Mouse (Mus musculus) stomach, postnatal 0 days (tissue): ENCODE measurements around the gene Cby1. TPM values are rescaled to one million over a fixed set of nuclear protein-coding genes. Genes with fewer than 3 reads are reported as not detected.

Experiments
- ATAC-seq: fragments of 200-750 bp; cut with Nextera tagmentation; 2 replicates; pipeline ENCODE4 v1.8.0; 2017; ENCODE audit not compliant: low FRiP score, low TSS enrichment
- DNase-seq: peaks from one replicate; pipeline ENCODE4 v3.0.0-alpha.2; 2016; ENCODE audit warnings: low spot score
- H3K27ac ChIP-seq: fragments of 300-500 bp; sonication (generic); replicated peaks from 2 replicates; pipeline ENCODE4 v1.5.1; 2014; ENCODE audit warnings: mild to moderate bottlenecking, control low read depth
- H3K27me3 ChIP-seq: fragments of 300-500 bp; sonication (generic); 2 replicates; pipeline ENCODE4 v1.6.1; 2014; ENCODE audit warnings: low read length; ENCODE audit not compliant: control insufficient read depth, insufficient read depth
- H3K36me3 ChIP-seq: fragments of 300-500 bp; sonication (generic); 2 replicates; pipeline ENCODE4 v1.6.1; 2014; ENCODE audit warnings: low read length, mixed read lengths; ENCODE audit not compliant: control insufficient read depth, insufficient read depth
- H3K4me1 ChIP-seq: fragments of 300-500 bp; sonication (generic); replicated peaks from 2 replicates; pipeline ENCODE4 v1.6.1; 2014; ENCODE audit warnings: antibody characterized with exemption; ENCODE audit not compliant: control insufficient read depth, insufficient read depth
- H3K4me2 ChIP-seq: fragments of 300-500 bp; sonication (generic); replicated peaks from 2 replicates; pipeline ENCODE4 v1.6.1; 2014; ENCODE audit warnings: low read depth, mild to moderate bottlenecking, control low read depth, moderate library complexity
- H3K4me3 ChIP-seq: fragments of 300-500 bp; sonication (generic); 2 replicates; pipeline ENCODE4 v1.5.1; 2014; ENCODE audit warnings: low read depth, low read length, control low read depth
- H3K9ac ChIP-seq: fragments of 300-500 bp; sonication (generic); 2 replicates; pipeline ENCODE4 v1.6.1; 2014; ENCODE audit warnings: mild to moderate bottlenecking, low read length, control low read depth, mixed read lengths
- H3K9me3 ChIP-seq: fragments of 300-500 bp; sonication (generic); 2 replicates; pipeline ENCODE4 v1.6.1; 2016; ENCODE audit warnings: low read length; ENCODE audit not compliant: control insufficient read depth
- CTCF ChIP-seq: IDR thresholded peaks from 2 replicates; pipeline ENCODE4 v1.5.1; 2016; ENCODE audit warnings: antibody characterized with exemption, low read depth, mild to moderate bottlenecking, moderate library complexity
- EP300 ChIP-seq: optimal IDR thresholded peaks from 2 replicates; pipeline ENCODE3; 2016; ENCODE audit warnings: antibody characterized with exemption
- WGBS: fragments of 180-500 bp; shearing (Covaris S2); extraction: QIAGEN DNeasy Blood & Tissue Kit; methylation state at CpG from one replicate; pipeline ENCODE4 v1.1.7; 2014; 5-methylcytosine and 5-hydroxymethylcytosine counted together
- polyA plus RNA-seq: library from polyadenylated mRNA; unstranded; fragments of >200 nt; fragmentation: Nextera tagmentation; extraction: Ambion mirVana; gene quantifications from 2 replicates; pipeline ENCODE4 v1.2.1, GENCODE M21; 2015

The Cby1 gene
- 30.2 and 31.2 TPM in 2 replicates for polyA plus RNA-seq

GRCm38 (mm10) chr15:79658531-79659375, at the start of gene Cby1, which contains the start of gene Fam227a:
Cby1 (plus strand) TSS chr15:79659199.
Fam227a (minus strand) TSS chr15:79658956.
- WGBS: under 1% methylated on average over 55 of the region's 55 CpGs
- peak; percentile 89 for ATAC-seq
- Histone ChIP-seq H3K36me3 (no peaks in the 10 kb centered on the region), H3K9me3 (no peaks in the 10 kb centered on the region), H3K27me3 (no peaks in the 10 kb centered on the region), H3K27ac (peak within 1 kb of the TSS; percentile 96), H3K4me2 (peak within 1 kb of the TSS; percentile 87), H3K4me3 (peak within 1 kb of the TSS; percentile 69), H3K9ac (peak within 1 kb of the TSS; percentile 78), H3K4me1 (0 out of 2 replicates have a peak, but pooled peaks cover 2% of the 10 kb centered on the region)
- DNase-seq: peak; percentile 96
- TF ChIP-seq CTCF (no peak), EP300 (no peak)

DNA sequence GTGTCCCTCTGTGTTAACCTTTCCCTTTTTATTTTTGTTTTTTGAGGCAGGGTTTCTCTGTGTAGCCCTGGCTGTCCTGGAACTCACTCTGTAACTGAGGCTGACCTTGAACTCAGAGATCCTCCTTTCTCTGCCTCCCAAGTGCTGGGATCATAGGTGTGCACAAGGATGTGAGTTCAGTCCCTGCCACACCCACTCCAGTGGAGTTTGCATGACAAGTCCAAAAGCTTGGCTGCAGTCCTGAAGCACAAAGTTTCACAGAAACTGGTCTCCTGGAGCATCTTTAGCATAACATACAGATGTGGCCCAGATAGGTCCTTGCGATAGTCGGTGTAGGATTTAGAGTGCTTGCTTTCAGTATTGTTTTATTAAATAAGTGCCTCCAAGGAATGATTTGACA, 49.8 kb upstream of the Cby1 start:
- 96% methylated on average over 2 of the region's 2 CpGs for WGBS
- TF ChIP-seq EP300 (no peak), CTCF (no peak)
- no peak for ATAC-seq

GRCm38 (mm10) chr15:79615501-79615900, 43.5 kb upstream of the Cby1 start:
- ATAC-seq: no peak

More for the DNA sequence above, 49.8 kb upstream of the Cby1 start:
- Histone ChIP-seq H3K9ac (no peak overlapping the region), H3K4me1 (no peaks in the 10 kb centered on the region), H3K27me3 (no peaks in the 10 kb centered on the region), H3K36me3 (no peaks in the 10 kb centered on the region), H3K9me3 (no peaks in the 10 kb centered on the region), H3K4me3 (no peak overlapping the region), H3K4me2 (no peak overlapping the region), H3K27ac (no peak overlapping the region)
- no peak for DNase-seq

DNA sequence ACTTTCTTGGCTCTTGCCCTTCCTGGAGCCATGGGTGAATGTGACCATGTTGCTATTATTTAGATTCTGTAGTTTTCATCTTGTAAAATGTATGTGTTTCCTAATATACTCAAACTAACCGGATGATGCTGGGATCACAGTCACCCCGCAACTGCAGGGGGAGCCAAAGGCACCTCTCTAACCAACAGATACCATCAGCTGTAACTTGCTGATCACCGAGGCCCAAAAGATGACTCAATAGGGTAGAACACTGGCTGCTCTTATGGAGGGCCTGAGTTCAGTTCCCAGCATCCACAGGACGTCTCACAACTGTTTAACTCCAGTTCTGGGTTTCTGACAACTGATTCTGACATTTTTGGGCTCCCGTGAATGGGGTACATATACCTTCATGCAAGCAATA, 42.3 kb upstream of the Cby1 start:
- DNase-seq (no peak), ATAC-seq (no peak)
- no peaks in the 10 kb centered on the region for H3K27me3 ChIP-seq
- no peak overlapping the region for H3K9ac ChIP-seq
- no peak overlapping the region for H3K4me3 ChIP-seq
- H3K27ac ChIP-seq: no peak overlapping the region
- H3K4me1 ChIP-seq: no peaks in the 10 kb centered on the region
- 77% methylated on average over 5 of the region's 5 CpGs for WGBS
- TF ChIP-seq CTCF (peak; percentile 38), EP300 (no peak)
- H3K4me2 ChIP-seq: no peak overlapping the region
- H3K9me3 ChIP-seq: no peaks in the 10 kb centered on the region
- H3K36me3 ChIP-seq: no peaks in the 10 kb centered on the region

More at GRCm38 (mm10) chr15:79615501-79615900, 43.5 kb upstream of the Cby1 start:
- H3K27ac ChIP-seq: no peak overlapping the region
- H3K4me1 ChIP-seq: no peaks in the 10 kb centered on the region
- TF ChIP-seq EP300: no peak
- TF ChIP-seq CTCF: no peak
- WGBS: 66% methylated on average over 7 of the region's 7 CpGs
- no peak for DNase-seq
- no peaks in the 10 kb centered on the region for H3K9me3 ChIP-seq
- H3K27me3 ChIP-seq: no peaks in the 10 kb centered on the region
- no peak overlapping the region for H3K4me2 ChIP-seq
- no peak overlapping the region for H3K4me3 ChIP-seq
- no peak overlapping the region for H3K9ac ChIP-seq
- H3K36me3 ChIP-seq: no peaks in the 10 kb centered on the region

GRCm38 (mm10) chr15:79617135-79617534, 41.9 kb upstream of the Cby1 start:
- Histone ChIP-seq H3K4me1 (no peaks in the 10 kb centered on the region), H3K27me3 (no peaks in the 10 kb centered on the region), H3K9me3 (no peaks in the 10 kb centered on the region), H3K9ac (no peak overlapping the region), H3K36me3 (no peaks in the 10 kb centered on the region), H3K27ac (no peak overlapping the region), H3K4me3 (no peak overlapping the region), H3K4me2 (no peak overlapping the region)
- ATAC-seq: no peak
- TF ChIP-seq CTCF (no peak), EP300 (no peak)
- DNase-seq: no peak
- WGBS: 76% methylated on average over 11 of the region's 11 CpGs

GRCm38 (mm10) chr15:79618456-79618855, 40.5 kb upstream of the Cby1 start:
- Histone ChIP-seq H3K9ac (no peak overlapping the region), H3K36me3 (no peaks in the 10 kb centered on the region), H3K27me3 (no peaks in the 10 kb centered on the region), H3K4me1 (no peaks in the 10 kb centered on the region), H3K27ac (no peak overlapping the region), H3K4me2 (no peak overlapping the region), H3K4me3 (no peak overlapping the region), H3K9me3 (no peaks in the 10 kb centered on the region)
- DNase-seq (no peak), ATAC-seq (no peak)
- 76% methylated on average over 7 of the region's 7 CpGs for WGBS
- TF ChIP-seq CTCF (no peak), EP300 (no peak)
